Mouse (Mus musculus) frontal cortex, postnatal 25 days (tissue): ENCODE measurements around the gene Rusc2.

Source experiments
- DNase-seq, 2 experiments: peaks; one replicate each; pipeline ENCODE4 v3.0.0; 2022; ENCODE audit warnings: low spot score in 2 of 2

The Rusc2 gene

GRCm38 (mm10) chr4:43415221-43416070 is 33.7 kb downstream of the Rusc2 start:
- DNase-seq, result no peak

GRCm38 (mm10) chr4:43416071-43416490 is 34.3 kb downstream of the Rusc2 start:
- no peak for DNase-seq

DNA sequence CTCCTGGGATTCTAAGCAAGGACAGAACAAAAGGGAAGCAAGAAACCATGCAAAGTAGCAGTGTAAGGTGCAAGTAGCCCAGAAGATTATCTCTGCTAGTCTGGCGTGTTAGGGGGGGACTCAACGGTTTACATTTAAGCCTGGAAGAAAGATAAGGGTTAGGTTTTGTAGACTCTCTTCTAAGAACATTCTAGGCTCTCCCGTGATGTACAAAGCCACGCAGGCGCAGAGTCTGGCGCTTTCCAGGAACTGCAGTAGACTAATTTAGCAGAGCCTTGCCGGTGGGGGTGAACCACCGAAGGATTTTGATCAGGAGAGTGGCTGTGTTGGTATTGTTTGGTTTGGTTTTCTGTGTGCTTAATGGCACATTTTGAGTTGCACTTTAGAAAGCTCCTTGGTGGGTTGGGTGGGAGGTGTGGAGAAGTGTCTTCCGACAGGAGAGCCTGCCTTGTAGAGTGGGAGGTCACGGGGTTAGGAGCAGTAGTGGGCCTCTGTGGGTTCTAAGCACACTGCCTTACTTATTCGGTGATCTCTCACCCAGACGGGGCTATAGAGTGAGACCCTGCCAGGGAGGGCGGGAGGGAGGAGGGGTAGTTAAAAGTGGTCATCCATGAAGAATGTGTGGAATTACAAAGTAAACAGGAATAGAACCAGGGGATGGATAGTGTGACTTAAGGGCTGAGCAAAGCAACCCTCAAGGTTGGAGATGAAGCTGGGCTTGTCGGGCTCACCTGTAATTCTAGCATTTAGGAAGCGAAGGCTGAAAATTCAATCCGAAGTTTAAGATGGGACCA is 35.7 kb downstream of the Rusc2 start:
- DNase-seq, result no peak

DNA sequence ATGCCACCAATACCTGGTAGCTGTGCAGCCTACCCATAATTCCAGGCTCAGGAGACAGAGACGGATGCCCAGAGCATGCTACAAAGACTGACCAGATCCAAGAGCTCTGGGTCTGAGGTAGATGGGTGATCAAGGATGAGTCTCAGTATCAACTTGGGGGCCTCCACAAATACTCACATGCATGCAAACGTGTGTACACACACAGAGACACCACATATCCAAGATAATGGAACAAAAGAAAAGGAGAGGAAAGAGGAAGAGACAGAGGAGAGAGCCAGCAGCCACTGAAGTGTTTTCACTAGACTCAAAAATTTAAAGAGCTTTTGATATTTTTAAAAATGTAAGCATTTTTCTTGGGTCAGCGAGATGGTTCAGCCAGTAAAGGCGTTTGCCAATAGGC is 36.7 kb downstream of the Rusc2 start:
- DNase-seq, result no peak

GRCm38 (mm10) chr4:43418973-43419656 is 37.3 kb downstream of the Rusc2 start:
- DNase-seq, result no peak

- no peak for DNase-seq
Observed at GRCm38 (mm10) chr4:43419801-43420281, 38.1 kb downstream of the Rusc2 start.

DNA sequence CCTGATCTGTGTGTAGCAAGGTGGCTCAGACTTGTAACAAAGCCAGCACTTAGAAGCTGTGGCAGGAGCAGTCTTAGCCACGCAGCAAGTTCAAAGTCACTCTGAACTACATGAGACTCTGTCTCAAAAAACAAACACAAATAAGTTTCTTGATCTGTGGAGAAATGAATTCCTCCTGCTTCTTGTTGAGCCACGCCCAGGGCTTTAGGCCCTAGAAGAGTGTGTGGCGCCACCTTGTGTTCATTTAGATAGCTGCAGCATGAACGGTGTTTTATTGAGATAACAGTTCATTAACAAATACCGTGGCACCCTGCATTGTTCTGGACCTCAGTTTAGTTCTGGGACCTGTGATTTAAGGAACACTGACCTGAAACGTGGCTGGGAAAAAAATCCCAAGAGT is 38.5 kb downstream of the Rusc2 start:
- DNase-seq, result peak; percentile 56 to 63

GRCm38 (mm10) chr4:43421632-43422240 is 40.0 kb downstream of the Rusc2 start:
- no peak for DNase-seq

GRCm38 (mm10) chr4:43423267-43423934 is 41.6 kb downstream of the Rusc2 start:
- DNase-seq, result no peak

DNA sequence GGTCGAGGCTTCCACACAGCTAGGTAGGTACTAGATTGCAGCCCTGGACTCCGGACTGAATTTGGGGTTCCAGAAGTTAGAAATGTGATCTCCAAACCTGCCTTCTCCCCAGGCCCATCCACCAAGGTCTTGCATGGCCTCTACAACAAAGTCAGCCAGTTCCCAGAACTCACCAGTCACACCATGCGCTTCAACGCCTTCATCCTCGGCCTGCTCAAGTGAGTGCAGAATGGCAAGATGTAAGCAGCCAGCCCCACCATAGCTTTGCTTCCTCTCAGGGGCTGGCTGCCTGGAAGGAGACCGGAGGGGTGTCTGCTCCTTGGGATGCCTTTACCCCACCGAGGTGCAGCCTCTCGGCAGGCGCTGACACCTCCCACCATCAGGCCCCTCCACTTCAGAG is 42.3 kb downstream of the Rusc2 start:
- DNase-seq, result no peak

DNA sequence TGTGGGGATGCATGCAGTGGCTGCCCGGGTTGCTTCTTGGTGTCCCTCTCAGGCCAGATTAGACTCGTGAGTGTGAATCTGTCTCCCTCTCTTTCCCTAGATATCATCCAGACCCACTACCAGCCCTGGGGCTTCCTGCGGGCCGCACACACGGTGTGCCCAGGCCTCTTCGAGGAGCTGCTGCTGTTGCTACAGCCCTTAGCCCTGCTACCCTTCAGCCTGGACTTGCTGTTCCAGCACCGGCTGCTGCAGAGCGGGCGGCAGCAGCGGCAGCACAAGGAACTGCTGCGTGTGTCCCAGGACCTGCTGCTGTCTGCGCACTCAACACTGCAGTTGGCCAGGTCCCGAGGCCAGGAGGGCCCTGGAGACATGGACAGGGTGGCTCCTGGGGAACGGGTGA is 43.4 kb downstream of the Rusc2 start:
- no peak for DNase-seq

- no peak for DNase-seq
Observed at GRCm38 (mm10) chr4:43425648-43426380, 44.0 kb downstream of the Rusc2 start.

DNA sequence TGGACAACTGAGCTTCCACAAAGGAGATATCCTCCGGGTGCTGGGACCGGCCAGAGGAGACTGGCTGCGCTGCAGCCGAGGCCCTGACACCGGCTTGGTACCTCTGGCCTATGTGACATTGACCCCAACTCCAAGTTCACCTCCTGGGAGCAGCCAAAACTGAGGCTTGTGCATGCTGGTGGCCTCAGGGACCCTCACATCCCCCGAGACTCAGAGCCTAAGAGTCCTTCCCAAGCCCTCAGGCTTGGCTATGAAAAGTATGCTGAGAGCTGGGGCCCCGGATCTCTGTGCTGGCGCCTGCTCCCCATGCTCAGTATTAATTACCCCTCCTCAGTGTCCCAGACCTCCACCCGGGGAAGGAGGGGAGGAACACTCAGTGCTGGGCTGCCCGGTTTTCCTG is 44.7 kb downstream of the Rusc2 start:
- no peak for DNase-seq

DNA sequence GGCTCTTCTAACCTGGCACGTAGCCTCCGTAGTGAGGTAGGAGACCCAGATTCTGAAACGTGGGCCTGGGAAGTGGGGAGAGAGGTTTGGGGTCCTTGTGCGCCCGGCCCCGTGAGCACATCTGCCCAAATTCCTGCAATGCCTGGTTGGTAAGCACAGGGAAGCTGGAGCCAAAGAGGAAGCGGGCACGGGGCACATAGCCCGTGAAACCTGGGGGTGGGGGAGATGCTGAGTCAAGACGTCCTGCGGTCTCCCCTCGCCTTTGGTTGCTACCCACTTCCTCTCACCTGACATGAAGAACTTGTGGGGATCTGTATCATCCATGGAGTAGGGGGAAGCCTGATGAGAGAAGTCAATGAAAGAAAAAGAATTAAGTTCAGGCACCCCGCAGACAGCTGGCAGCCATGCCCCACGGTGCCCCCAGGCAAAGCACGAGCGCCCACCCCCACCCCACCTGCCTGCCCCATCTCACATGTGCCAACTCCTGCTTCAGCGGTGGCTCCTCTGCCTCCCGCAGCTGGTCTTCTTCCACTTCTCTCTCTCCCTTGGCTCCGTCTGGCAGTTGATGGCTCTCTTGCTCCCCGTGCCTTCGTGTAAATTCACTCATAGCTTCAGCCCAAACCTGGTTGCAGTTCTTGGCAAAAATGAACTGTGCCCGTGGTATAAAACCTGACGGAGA is 45.9 kb downstream of the Rusc2 start:
- DNase-seq, result no peak

- DNase-seq, result no peak
Observed at GRCm38 (mm10) chr4:43428180-43428861, 46.5 kb downstream of the Rusc2 start.

- no peak for DNase-seq
Observed at GRCm38 (mm10) chr4:43428946-43429345, 47.2 kb downstream of the Rusc2 start, which contains the start of gene Fam166b. Fam166b (minus strand) TSS chr4:43429134.

- peak; percentile 73 to 76 for DNase-seq
Observed at GRCm38 (mm10) chr4:43431690-43432089, 49.9 kb downstream of the Rusc2 start.

DNA sequence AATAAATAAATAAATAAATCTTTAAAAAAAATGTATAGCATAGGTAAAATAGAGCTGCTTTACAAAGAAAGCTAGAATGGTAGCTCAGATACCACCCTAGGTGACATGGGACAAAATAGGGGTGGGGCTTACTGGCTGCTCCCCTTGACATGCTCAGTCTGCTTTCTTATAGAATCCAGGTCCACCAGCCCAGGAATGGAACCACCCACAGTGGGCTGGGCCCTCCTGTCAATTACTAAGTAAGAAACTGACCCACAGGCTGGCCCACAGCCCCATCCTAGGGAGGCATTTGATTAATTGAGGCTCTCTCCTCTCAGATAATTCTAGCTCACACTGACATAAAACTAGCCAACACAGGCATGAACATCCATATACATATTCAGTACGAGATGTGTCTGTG is 51.1 kb downstream of the Rusc2 start:
- no peak for DNase-seq

DNA sequence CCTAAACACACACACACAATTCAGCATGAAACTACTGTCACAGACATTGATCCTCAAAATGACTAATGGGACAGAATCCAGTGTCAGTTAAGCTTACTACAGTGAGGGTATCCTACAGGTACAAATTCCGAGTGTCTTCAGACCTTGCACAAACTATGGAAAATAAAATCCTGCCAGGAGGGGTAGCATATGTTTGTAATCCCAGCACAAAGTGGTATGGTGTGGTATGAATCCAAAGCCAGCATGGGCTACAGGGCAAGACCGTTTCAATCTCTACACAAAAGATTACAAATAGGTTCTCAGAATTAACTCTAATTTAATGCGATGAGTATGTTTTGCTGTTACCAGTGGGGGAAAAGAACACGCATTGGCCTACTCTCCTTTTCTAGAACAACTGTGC is 59.9 kb downstream of the Rusc2 start, which contains the start of gene Tesk1:
Gene Tesk1 (plus strand): TSS at position 301 of the 400 bp plus-strand sequence.
- DNase-seq, result no peak
